Mouse (Mus musculus): ENCODE results near the gene Dok5. TPM values are rescaled to one million over a fixed set of nuclear protein-coding genes. Genes with fewer than 3 reads are reported as not detected.

Dok5 gene
- polyA plus RNA-seq, 1 experiment from 2014 or later = 2.0 TPM

DNA sequence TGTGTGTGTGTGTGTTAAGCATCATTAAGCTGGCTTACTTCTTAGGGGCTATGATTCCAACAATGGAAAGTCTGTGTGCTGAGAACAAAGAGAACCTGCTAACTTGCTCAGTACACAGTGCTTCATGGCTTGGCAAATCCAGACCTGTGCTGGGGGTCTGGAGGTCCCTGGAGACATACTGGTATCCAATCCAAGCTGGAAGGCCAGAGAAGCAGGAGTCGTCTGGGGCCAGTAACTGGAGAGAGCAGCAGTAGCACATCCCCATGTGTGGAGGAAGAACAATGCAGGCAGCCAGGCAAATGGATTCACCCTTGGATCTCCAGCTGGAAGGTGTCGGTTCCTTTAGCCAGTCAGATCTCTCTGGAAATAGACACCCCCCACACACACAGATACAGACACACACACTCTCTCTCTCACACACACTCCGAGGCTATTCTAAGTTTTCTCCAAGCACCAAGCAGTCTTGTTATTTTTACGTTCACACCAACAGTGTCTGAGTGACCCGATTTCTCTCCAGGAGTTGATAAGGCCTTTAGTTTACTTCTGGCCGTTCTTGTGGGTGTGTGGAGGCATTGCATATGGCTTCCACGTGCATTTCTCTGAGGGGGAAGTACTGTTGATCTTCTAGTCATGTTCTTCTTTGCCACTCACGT lies 8.2 kb downstream of the Dok5 start:
- WGBS = 38% methylated on average over 8 of the region's 8 CpGs
- no peaks in the 10 kb centered on the region for H3K4me1 ChIP-seq
- no peak overlapping the region for H3K4me3 ChIP-seq
- no peak overlapping the region for H3K9ac ChIP-seq
- H3K36me3 ChIP-seq = no peaks in the 10 kb centered on the region
- no peaks in the 10 kb centered on the region for H3K9me3 ChIP-seq
- no peaks in the 10 kb centered on the region for H3K27me3 ChIP-seq
- no peak for ATAC-seq (ENCODE audit: borderline replicate concordance, extremely low read depth, low FRiP score, low TSS enrichment)
- no peak overlapping the region for H3K4me2 ChIP-seq
- no peak overlapping the region for H3K27ac ChIP-seq

DNA sequence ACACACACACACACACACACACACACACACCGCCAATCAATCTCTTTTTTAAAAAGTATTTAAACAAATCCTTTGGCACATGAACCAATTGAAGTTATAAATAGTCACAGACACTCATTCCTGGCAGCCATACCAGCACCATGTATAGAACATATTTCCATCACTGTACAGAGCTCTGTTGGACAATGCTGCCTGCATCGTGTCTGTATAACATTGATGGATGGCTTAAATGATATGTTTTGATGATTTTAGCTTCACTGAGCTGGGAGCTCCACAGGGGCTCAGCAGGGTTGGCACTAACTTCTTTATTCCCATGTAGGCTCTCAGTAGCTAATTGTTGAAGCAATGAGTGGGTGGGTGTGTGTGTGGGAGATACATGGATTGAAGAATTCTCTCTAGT lies 11.9 kb downstream of the Dok5 start:
- H3K4me1 ChIP-seq = no peaks in the 10 kb centered on the region
- no peaks in the 10 kb centered on the region for H3K27me3 ChIP-seq
- H3K4me3 ChIP-seq = no peak overlapping the region
- H3K27ac ChIP-seq = no peak overlapping the region
- ATAC-seq (ENCODE audit: borderline replicate concordance, extremely low read depth, low FRiP score, low TSS enrichment) = no peak
- H3K9me3 ChIP-seq = no peaks in the 10 kb centered on the region
- WGBS = 56% methylated on average over 2 of the region's 2 CpGs
- no peaks in the 10 kb centered on the region for H3K36me3 ChIP-seq
- no peak overlapping the region for H3K9ac ChIP-seq
- H3K4me2 ChIP-seq = no peak overlapping the region

DNA sequence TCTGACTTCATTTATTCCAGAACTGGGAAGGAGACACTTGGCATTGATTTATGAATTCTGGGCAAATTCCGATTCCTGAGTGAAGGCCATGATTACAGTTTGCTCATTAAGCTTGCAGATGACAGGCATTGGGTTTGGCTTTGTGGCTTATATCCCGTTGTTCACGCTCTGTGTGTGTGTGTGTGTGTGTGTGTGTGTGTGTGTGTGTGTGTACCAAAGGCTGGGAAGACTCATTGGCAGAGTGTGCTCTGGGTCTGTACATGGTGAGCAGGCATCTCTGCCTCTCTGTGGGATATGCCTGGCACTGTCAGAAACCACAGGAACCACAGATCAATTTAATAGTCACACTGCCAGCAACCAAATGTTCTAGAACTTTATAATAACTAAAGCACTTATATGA lies 17.3 kb downstream of the Dok5 start:
- Histone ChIP-seq H3K4me1 (0 out of 2 replicates have a peak, but pooled peaks cover 4% of the 10 kb centered on the region), H3K9me3 (no peaks in the 10 kb centered on the region), H3K4me2 (no peak overlapping the region), H3K9ac (no peak overlapping the region), H3K36me3 (no peaks in the 10 kb centered on the region), H3K4me3 (no peak overlapping the region), H3K27me3 (no peaks in the 10 kb centered on the region), H3K27ac (no peak overlapping the region)
- 70% methylated on average over 3 of the region's 3 CpGs for WGBS
- no peak for ATAC-seq (ENCODE audit: borderline replicate concordance, extremely low read depth, low FRiP score, low TSS enrichment)

DNA sequence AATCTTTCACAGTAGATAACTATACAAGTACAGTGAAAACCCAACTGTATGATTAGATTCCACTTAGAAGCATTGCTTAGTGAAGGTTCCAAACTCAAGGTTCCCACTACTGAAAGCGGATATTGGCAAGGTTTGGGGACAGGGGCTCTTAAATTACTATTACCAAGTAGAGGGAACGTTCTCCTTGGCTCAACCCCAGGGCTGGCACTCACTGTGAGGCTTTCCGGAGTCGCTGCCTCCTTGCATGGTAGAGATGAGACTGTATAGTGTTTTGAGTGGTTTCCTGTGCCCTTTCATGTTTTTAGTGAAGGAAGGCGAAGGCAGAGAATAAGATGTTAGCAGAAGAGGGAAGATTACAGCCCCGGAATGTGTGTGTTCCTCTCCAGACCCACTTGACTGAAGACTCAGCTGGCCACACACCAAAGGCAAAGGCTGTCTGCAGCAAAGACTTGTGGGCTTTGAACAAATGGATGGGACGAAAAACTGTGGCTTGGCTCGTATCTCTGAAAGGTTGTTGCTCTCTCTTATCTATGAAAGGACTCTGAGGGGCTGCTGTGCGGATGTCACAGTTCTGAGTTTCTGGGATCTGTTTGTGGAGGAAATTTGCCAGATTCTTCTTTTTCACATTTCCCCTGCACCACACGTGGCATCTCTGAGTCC lies 20.7 kb downstream of the Dok5 start:
- no peaks in the 10 kb centered on the region for H3K27me3 ChIP-seq
- H3K4me2 ChIP-seq = no peak overlapping the region
- no peaks in the 10 kb centered on the region for H3K9me3 ChIP-seq
- WGBS = 24% methylated on average over 10 of the region's 10 CpGs
- H3K4me1 ChIP-seq = 0 out of 2 replicates have a peak, but pooled peaks cover 8% of the 10 kb centered on the region
- no peak overlapping the region for H3K27ac ChIP-seq
- ATAC-seq (ENCODE audit: borderline replicate concordance, extremely low read depth, low FRiP score, low TSS enrichment) = no peak
- no peaks in the 10 kb centered on the region for H3K36me3 ChIP-seq
- no peak overlapping the region for H3K4me3 ChIP-seq
- H3K9ac ChIP-seq = no peak overlapping the region

DNA sequence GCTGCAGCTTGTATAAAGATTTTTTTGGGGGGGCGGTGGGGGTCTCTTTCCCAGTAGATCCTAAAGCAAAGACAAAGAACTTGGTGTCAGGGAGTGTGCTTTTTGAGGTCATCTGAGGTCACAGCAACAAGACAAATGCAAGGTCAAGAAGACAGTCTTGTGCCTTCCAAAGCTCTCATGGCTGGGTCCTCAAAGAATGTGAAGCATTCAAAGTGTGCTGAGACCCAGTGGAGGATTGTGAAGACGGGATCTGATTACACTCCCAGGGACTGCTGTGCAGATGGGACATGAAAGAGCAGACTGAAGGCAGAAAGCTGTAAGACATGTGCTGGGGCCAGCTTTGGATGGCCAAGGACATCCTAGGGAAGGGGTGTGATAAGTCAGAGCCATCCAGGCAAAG lies 24.2 kb downstream of the Dok5 start:
- 66% methylated on average over 2 of the region's 2 CpGs for WGBS
- no peaks in the 10 kb centered on the region for H3K9me3 ChIP-seq
- no peak overlapping the region for H3K4me3 ChIP-seq
- no peaks in the 10 kb centered on the region for H3K27me3 ChIP-seq
- H3K36me3 ChIP-seq = no peaks in the 10 kb centered on the region
- no peak overlapping the region for H3K27ac ChIP-seq
- H3K9ac ChIP-seq = no peak overlapping the region
- ATAC-seq (ENCODE audit: borderline replicate concordance, extremely low read depth, low FRiP score, low TSS enrichment) = no peak
- H3K4me2 ChIP-seq = no peak overlapping the region
- peaks cover 13% of the 10 kb centered on the region; the same call in 1 of the 2 replicates for H3K4me1 ChIP-seq

DNA sequence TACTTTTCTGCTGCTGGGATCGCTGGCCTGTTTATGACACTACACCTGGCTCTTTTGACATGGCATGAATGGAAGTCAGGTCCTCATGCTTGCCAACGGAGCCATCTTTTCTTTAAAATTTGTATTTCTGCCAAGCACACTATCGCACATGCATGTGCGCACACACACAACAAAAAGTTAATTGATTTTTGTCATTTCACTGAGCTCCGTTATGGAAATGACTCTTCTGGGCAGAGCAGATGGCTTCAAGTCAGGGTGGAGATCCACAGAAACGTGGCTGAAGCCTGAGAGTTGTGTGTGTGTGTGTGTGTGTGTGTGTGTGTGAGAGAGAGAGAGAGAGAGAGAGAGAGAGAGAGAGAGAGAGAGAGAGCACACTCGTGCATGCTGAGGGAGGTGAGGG lies 25.1 kb downstream of the Dok5 start:
- no peak for ATAC-seq (ENCODE audit: borderline replicate concordance, extremely low read depth, low FRiP score, low TSS enrichment)

DNA sequence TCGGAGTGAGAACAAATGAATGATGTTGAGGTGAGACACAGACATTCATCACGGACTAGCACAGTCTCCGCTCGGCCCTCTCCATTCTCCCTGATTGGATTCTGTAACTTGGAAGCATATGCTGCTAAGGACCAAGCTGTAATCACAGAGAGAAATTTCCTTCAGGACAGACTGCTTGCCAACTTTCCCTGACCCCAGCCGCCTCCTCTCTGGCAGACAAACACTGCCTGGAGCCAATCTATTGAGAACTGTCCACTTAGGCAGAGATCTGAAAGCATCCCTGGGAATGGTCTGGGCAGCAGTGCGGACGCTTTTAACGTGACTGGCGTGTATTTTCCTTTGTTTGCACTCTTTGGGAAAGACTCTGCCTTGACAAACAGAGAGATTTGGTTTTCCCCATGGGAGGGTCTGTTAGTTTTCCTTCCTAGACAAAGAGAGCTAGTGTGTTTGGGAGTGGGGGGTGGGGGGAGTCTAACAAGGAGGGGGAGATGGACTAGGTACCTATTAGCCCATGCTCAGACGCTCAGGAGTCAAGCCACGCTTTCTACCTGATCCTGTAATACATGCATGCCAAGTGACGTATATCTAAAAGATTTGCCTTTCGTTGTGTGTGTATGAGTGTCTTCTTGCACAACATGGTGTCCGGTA lies 25.7 kb downstream of the Dok5 start:
- WGBS = 37% methylated on average over 14 of the region's 14 CpGs
- Histone ChIP-seq H3K9ac (no peak overlapping the region), H3K36me3 (no peaks in the 10 kb centered on the region), H3K4me1 (peaks cover 10% of the 10 kb centered on the region; the same call in 1 of the 2 replicates), H3K27ac (no peak overlapping the region), H3K27me3 (no peaks in the 10 kb centered on the region), H3K9me3 (no peaks in the 10 kb centered on the region), H3K4me3 (no peak overlapping the region), H3K4me2 (no peak overlapping the region)
- ATAC-seq (ENCODE audit: borderline replicate concordance, extremely low read depth, low FRiP score, low TSS enrichment) = peak; percentile 80

More for the DNA sequence above, 25.1 kb downstream of the Dok5 start:
- H3K4me2 ChIP-seq = no peak overlapping the region
- WGBS = 68% methylated on average over 7 of the region's 7 CpGs
- H3K27me3 ChIP-seq = no peaks in the 10 kb centered on the region
- H3K27ac ChIP-seq = no peak overlapping the region
- no peaks in the 10 kb centered on the region for H3K36me3 ChIP-seq
- H3K9ac ChIP-seq = no peak overlapping the region
- H3K9me3 ChIP-seq = no peaks in the 10 kb centered on the region
- no peak overlapping the region for H3K4me3 ChIP-seq
- H3K4me1 ChIP-seq = peaks cover 13% of the 10 kb centered on the region; the same call in 1 of the 2 replicates

GRCm38 (mm10) chr2:170758201-170758600 lies 26.6 kb downstream of the Dok5 start:
- WGBS = 68% methylated on average over 5 of the region's 5 CpGs
- H3K36me3 ChIP-seq = no peaks in the 10 kb centered on the region
- ATAC-seq (ENCODE audit: borderline replicate concordance, extremely low read depth, low FRiP score, low TSS enrichment) = peak; percentile 55; the same call in 1 of the 2 replicates
- H3K27ac ChIP-seq = no peak overlapping the region
- peaks cover 9% of the 10 kb centered on the region; the same call in 1 of the 2 replicates for H3K4me1 ChIP-seq
- no peak overlapping the region for H3K4me3 ChIP-seq
- H3K4me2 ChIP-seq = no peak overlapping the region
- no peak overlapping the region for H3K9ac ChIP-seq
- H3K27me3 ChIP-seq = no peaks in the 10 kb centered on the region
- no peaks in the 10 kb centered on the region for H3K9me3 ChIP-seq

GRCm38 (mm10) chr2:170764704-170765103 lies 33.1 kb downstream of the Dok5 start:
- Histone ChIP-seq H3K4me1 (no peaks in the 10 kb centered on the region), H3K4me2 (no peak overlapping the region), H3K27ac (no peak overlapping the region), H3K27me3 (no peaks in the 10 kb centered on the region), H3K36me3 (no peaks in the 10 kb centered on the region), H3K9me3 (no peaks in the 10 kb centered on the region), H3K9ac (no peak overlapping the region), H3K4me3 (no peak overlapping the region)
- WGBS = 72% methylated on average over 3 of the region's 3 CpGs
- ATAC-seq (ENCODE audit: borderline replicate concordance, extremely low read depth, low FRiP score, low TSS enrichment) = no peak

DNA sequence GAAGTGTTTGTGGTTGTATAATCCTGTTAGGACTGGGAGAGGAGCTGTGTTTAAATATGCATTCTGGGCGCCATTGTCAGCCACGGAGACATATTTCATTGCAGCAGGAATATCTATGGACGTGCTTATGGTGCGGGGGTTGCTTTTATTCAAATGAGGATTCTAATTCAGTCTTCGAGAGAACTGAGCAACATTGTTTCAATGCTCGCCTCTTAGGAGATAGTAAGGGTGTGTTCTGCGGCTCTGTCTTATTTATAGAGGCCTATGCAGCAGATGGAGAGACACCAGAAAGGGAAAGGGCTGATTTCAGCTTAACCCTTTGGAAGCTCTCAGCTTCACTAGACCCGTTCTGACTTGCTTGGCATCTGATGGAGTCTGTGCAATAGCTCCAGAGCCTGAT lies 35.6 kb downstream of the Dok5 start:
- no peak for ATAC-seq (ENCODE audit: borderline replicate concordance, extremely low read depth, low FRiP score, low TSS enrichment)
- Histone ChIP-seq H3K4me1 (peaks cover 4% of the 10 kb centered on the region; the same call in 1 of the 2 replicates), H3K9ac (no peak overlapping the region), H3K36me3 (no peaks in the 10 kb centered on the region), H3K4me2 (no peak overlapping the region), H3K9me3 (no peaks in the 10 kb centered on the region), H3K27me3 (peaks cover 3% of the 10 kb centered on the region; the same call in 1 of the 2 replicates), H3K4me3 (no peak overlapping the region), H3K27ac (no peak overlapping the region)
- WGBS = 52% methylated on average over 8 of the region's 8 CpGs

DNA sequence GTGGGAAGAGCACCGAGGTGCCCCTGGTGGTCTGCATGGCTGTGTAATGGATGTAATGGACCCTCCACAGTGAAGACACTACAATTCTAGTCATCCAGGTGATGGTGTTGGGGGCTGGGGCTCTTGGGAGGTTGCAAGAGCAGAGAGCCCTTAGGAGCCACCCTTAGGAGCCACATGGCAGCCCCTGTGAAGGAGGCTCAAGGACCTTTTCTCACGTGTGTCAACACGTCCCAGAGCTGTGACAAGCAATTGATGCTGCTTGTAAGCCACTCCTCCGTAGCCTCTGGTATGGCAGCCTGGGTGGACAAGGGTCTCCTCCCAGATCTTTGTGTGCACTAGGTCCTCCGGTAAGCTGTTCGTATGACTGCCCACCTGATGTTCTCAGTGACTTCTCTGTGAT lies 37.1 kb downstream of the Dok5 start:
- Histone ChIP-seq H3K36me3 (no peaks in the 10 kb centered on the region), H3K27me3 (peaks cover 8% of the 10 kb centered on the region; the same call in 1 of the 2 replicates), H3K27ac (no peak overlapping the region), H3K4me2 (no peak overlapping the region), H3K9me3 (no peaks in the 10 kb centered on the region), H3K4me1 (peaks cover 8% of the 10 kb centered on the region; the same call in 1 of the 2 replicates), H3K9ac (no peak overlapping the region), H3K4me3 (no peak overlapping the region)
- WGBS = 56% methylated on average over 6 of the region's 6 CpGs
- ATAC-seq (ENCODE audit: borderline replicate concordance, extremely low read depth, low FRiP score, low TSS enrichment) = peak; percentile 77

- H3K36me3 ChIP-seq = no peaks in the 10 kb centered on the region
- ATAC-seq (ENCODE audit: borderline replicate concordance, extremely low read depth, low FRiP score, low TSS enrichment) = no peak
- H3K4me3 ChIP-seq = no peak overlapping the region
- H3K4me1 ChIP-seq = peaks cover 8% of the 10 kb centered on the region; the same call in 1 of the 2 replicates
- H3K27me3 ChIP-seq = peaks cover 8% of the 10 kb centered on the region; the same call in 1 of the 2 replicates
- no peaks in the 10 kb centered on the region for H3K9me3 ChIP-seq
- no peak overlapping the region for H3K4me2 ChIP-seq
- no peak overlapping the region for H3K9ac ChIP-seq
- WGBS = 10% methylated on average over 1 of the region's 1 CpGs
- H3K27ac ChIP-seq = no peak overlapping the region
Measured at GRCm38 (mm10) chr2:170771555-170771954, 39.9 kb downstream of the Dok5 start.

All from lung, embryonic 15.5 days (tissue).